Mouse (Mus musculus) cerebellum, adult 2 months (tissue): ENCODE results near the gene Tjp1. TPM values are rescaled to one million over a fixed set of nuclear protein-coding genes. Genes with fewer than 3 reads are reported as not detected.

Source experiments
- DNase-seq, 2 experiments: peaks; one replicate each; pipeline ENCODE4 v3.0.0; 2021
- H3K27ac ChIP-seq: fragments of 200-500 bp; 2 replicates; pipeline ENCODE4 v1.5.1; 2012; ENCODE audit warnings: low read length, control low read depth, inconsistent platforms; ENCODE audit not compliant: insufficient read depth
- H3K27me3 ChIP-seq: fragments of 200-500 bp; 2 replicates; pipeline ENCODE4 v1.6.1; 2012; ENCODE audit warnings: inconsistent platforms, mild to moderate bottlenecking, low read length, moderate library complexity; ENCODE audit not compliant: control insufficient read depth, insufficient read depth
- H3K4me1 ChIP-seq: fragments of 200-500 bp; 2 replicates; pipeline ENCODE4 v1.6.1; 2011; ENCODE audit warnings: low read length; ENCODE audit not compliant: control insufficient read depth, insufficient read depth
- H3K4me3 ChIP-seq: fragments of 200-500 bp; replicated peaks from 2 replicates; pipeline ENCODE3; 2011; ENCODE audit warnings: mild to moderate bottlenecking, low read depth, low read length, control low read depth; ENCODE audit not compliant: insufficient read depth
- CTCF ChIP-seq: fragments of 200-500 bp; IDR thresholded peaks from 2 replicates; pipeline ENCODE4 v1.5.1; 2011; ENCODE audit warnings: low read depth, mild to moderate bottlenecking, control low read depth, low read length, moderate library complexity, borderline replicate concordance; ENCODE audit not compliant: insufficient read depth
- POLR2A ChIP-seq: fragments of 200-500 bp; IDR thresholded peaks from 2 replicates; pipeline ENCODE4 v1.6.1; 2011; ENCODE audit warnings: low read length, control low read depth, borderline replicate concordance; ENCODE audit not compliant: insufficient read depth
- WGBS: fragments of 180-500 bp; shearing (Covaris S2); methylation state at CpG from one replicate; pipeline ENCODE4 v1.1.7; 2018; 5-methylcytosine and 5-hydroxymethylcytosine counted together
- polyA plus RNA-seq: library from polyadenylated mRNA; depleted of rRNA; stranded (reverse); fragments of >200 nt; gene quantifications from 2 replicates; pipeline ENCODE4 v1.2.3, GENCODE M21; 2012

Tjp1 gene
- polyA plus RNA-seq, 1 experiment: 44.3 TPM

GRCm38 (mm10) chr7:65381896-65382295 is 145.7 kb downstream of the Tjp1 start:
- Histone ChIP-seq H3K4me3 (no peak overlapping the region), H3K27ac (no peak overlapping the region), H3K27me3 (no peaks in the 10 kb centered on the region), H3K4me1 (no peaks in the 10 kb centered on the region)
- no peak for TF ChIP-seq CTCF
- no peak for TF ChIP-seq POLR2A
- no peak for DNase-seq
- WGBS: 56% methylated on average over 6 of the region's 6 CpGs

- TF ChIP-seq POLR2A (no peak), CTCF (no peak)
- 92% methylated on average over 9 of the region's 9 CpGs for WGBS
- Histone ChIP-seq H3K4me3 (no peak overlapping the region), H3K4me1 (no peaks in the 10 kb centered on the region), H3K27me3 (no peaks in the 10 kb centered on the region), H3K27ac (no peak overlapping the region)
- no peak for DNase-seq
These were observed 146.9 kb downstream of the Tjp1 start for GRCm38 (mm10) chr7:65380716-65381115.

GRCm38 (mm10) chr7:65378818-65379565 is 148.6 kb downstream of the Tjp1 start:
- DNase-seq: no peak
- no peak overlapping the region; the same call in 1 of the 2 replicates for H3K27ac ChIP-seq
- H3K4me1 ChIP-seq: no peaks in the 10 kb centered on the region
- TF ChIP-seq POLR2A: no peak
- TF ChIP-seq CTCF: no peak
- no peak overlapping the region for H3K4me3 ChIP-seq
- H3K27me3 ChIP-seq: no peaks in the 10 kb centered on the region
- 82% methylated on average over 9 of the region's 9 CpGs for WGBS

- Histone ChIP-seq H3K27me3 (no peaks in the 10 kb centered on the region), H3K27ac (no peak overlapping the region), H3K4me1 (no peaks in the 10 kb centered on the region), H3K4me3 (no peak overlapping the region)
- TF ChIP-seq CTCF: no peak
- TF ChIP-seq POLR2A: no peak
- WGBS: 92% methylated on average over 3 of the region's 3 CpGs
- DNase-seq: no peak
These were observed 150.1 kb downstream of the Tjp1 start for GRCm38 (mm10) chr7:65377521-65377920.

GRCm38 (mm10) chr7:65375621-65376020 is 152.0 kb downstream of the Tjp1 start:
- Histone ChIP-seq H3K4me3 (no peak overlapping the region), H3K27ac (no peak overlapping the region), H3K27me3 (no peaks in the 10 kb centered on the region; the same call in 1 of the 2 replicates), H3K4me1 (no peaks in the 10 kb centered on the region)
- 94% methylated on average over 3 of the region's 3 CpGs for WGBS
- TF ChIP-seq CTCF (no peak), POLR2A (no peak)
- DNase-seq: no peak

- WGBS: 53% methylated on average over 8 of the region's 8 CpGs
- H3K4me1 ChIP-seq: no peaks in the 10 kb centered on the region
- TF ChIP-seq POLR2A (no peak), CTCF (no peak)
- H3K27ac ChIP-seq: no peak overlapping the region
- no peak overlapping the region for H3K4me3 ChIP-seq
- DNase-seq: no peak
- no peaks in the 10 kb centered on the region; the same call in 1 of the 2 replicates for H3K27me3 ChIP-seq
These were observed 152.4 kb downstream of the Tjp1 start for GRCm38 (mm10) chr7:65375176-65375575.

GRCm38 (mm10) chr7:65373336-65373735 is 154.2 kb downstream of the Tjp1 start:
- WGBS: 94% methylated on average over 8 of the region's 8 CpGs
- no peak for DNase-seq
- Histone ChIP-seq H3K27me3 (no peaks in the 10 kb centered on the region; the same call in 1 of the 2 replicates), H3K4me3 (no peak overlapping the region), H3K27ac (no peak overlapping the region), H3K4me1 (no peaks in the 10 kb centered on the region)
- TF ChIP-seq CTCF: no peak
- TF ChIP-seq POLR2A: no peak

GRCm38 (mm10) chr7:65371765-65372164 is 155.8 kb downstream of the Tjp1 start:
- WGBS: 70% methylated on average over 6 of the region's 6 CpGs
- H3K27me3 ChIP-seq: no peaks in the 10 kb centered on the region; the same call in 1 of the 2 replicates
- no peaks in the 10 kb centered on the region for H3K4me1 ChIP-seq
- no peak for DNase-seq
- no peak for TF ChIP-seq CTCF
- TF ChIP-seq POLR2A: no peak
- H3K27ac ChIP-seq: no peak overlapping the region
- H3K4me3 ChIP-seq: no peak overlapping the region
